Mouse (Mus musculus) megakaryocyte, embryonic 14.5 days (primary cell): ENCODE data around the gene Myo7a. TPM values are rescaled to one million over a fixed set of nuclear protein-coding genes. Genes with fewer than 3 reads are reported as not detected.

Experiments
- H3K27me3 ChIP-seq: replicated peaks from 2 replicates; pipeline ENCODE3; 2012; ENCODE audit warnings: inconsistent platforms
- H3K36me3 ChIP-seq: replicated peaks from 2 replicates; pipeline ENCODE3; 2012; ENCODE audit warnings: low read length, inconsistent platforms, mixed read lengths
- H3K4me1 ChIP-seq: 2 replicates; pipeline ENCODE4 v1.6.1; 2012; ENCODE audit warnings: inconsistent platforms
- H3K4me3 ChIP-seq: replicated peaks from 2 replicates; pipeline ENCODE3; 2012; ENCODE audit warnings: moderate library complexity, mild to moderate bottlenecking, inconsistent platforms
- H3K9me3 ChIP-seq: 2 replicates; pipeline ENCODE4 v1.6.1; 2012; ENCODE audit warnings: inconsistent platforms
- FLI1 ChIP-seq: IDR thresholded peaks from 2 replicates; pipeline ENCODE4 v1.6.1; 2012; ENCODE audit warnings: low read length, inconsistent platforms, mixed read lengths
- GATA1 ChIP-seq: IDR thresholded peaks from 3 replicates; pipeline ENCODE4 v1.6.1; 2012; ENCODE audit warnings: mixed read lengths, low read length, inconsistent platforms, borderline replicate concordance
- polyA plus RNA-seq: library from polyadenylated mRNA; stranded (reverse); fragments of >175 nt; gene quantifications from 2 replicates; pipeline ENCODE4 v1.2.3, GENCODE M21; 2012; ENCODE audit warnings: low replicate concordance; ENCODE audit not compliant: insufficient read depth

Myo7a gene
- polyA plus RNA-seq, 1 experiment: 37.5 TPM

- H3K36me3 ChIP-seq: no peaks in the 10 kb centered on the region
- H3K4me1 ChIP-seq: peaks cover 56% of the 10 kb centered on the region
- peaks cover 67% of the 10 kb centered on the region for H3K27me3 ChIP-seq
- no peaks in the 10 kb centered on the region for H3K9me3 ChIP-seq
- no peak overlapping the region for H3K4me3 ChIP-seq
- TF ChIP-seq GATA1 (no peak), FLI1 (no peak)
These were observed 14.6 kb downstream of the Myo7a start for GRCm38 (mm10) chr7:98104481-98105435.

- TF ChIP-seq GATA1: no peak
- TF ChIP-seq FLI1: no peak
- peaks cover 69% of the 10 kb centered on the region for H3K27me3 ChIP-seq
- H3K4me1 ChIP-seq: peaks cover 51% of the 10 kb centered on the region
- no peaks in the 10 kb centered on the region for H3K9me3 ChIP-seq
- no peaks in the 10 kb centered on the region for H3K36me3 ChIP-seq
- H3K4me3 ChIP-seq: no peak overlapping the region
These were observed 15.4 kb downstream of the Myo7a start for GRCm38 (mm10) chr7:98103942-98104292.

- Histone ChIP-seq H3K27me3 (peaks cover 69% of the 10 kb centered on the region), H3K4me1 (peaks cover 45% of the 10 kb centered on the region), H3K36me3 (no peaks in the 10 kb centered on the region), H3K4me3 (peak overlapping the region; percentile 85), H3K9me3 (peaks cover 6% of the 10 kb centered on the region)
- TF ChIP-seq GATA1 (no peak), FLI1 (no peak)
These were observed 16.1 kb downstream of the Myo7a start for GRCm38 (mm10) chr7:98103002-98103941.

- TF ChIP-seq GATA1 (no peak), FLI1 (no peak)
- no peaks in the 10 kb centered on the region for H3K36me3 ChIP-seq
- peaks cover 71% of the 10 kb centered on the region for H3K27me3 ChIP-seq
- H3K9me3 ChIP-seq: peaks cover 14% of the 10 kb centered on the region
- H3K4me3 ChIP-seq: peak overlapping the region; percentile 42
- peaks cover 44% of the 10 kb centered on the region for H3K4me1 ChIP-seq
These were observed 16.8 kb downstream of the Myo7a start for GRCm38 (mm10) chr7:98102488-98102887.

GRCm38 (mm10) chr7:98097557-98097956, 21.8 kb downstream of the Myo7a start:
- Histone ChIP-seq H3K9me3 (peaks cover 24% of the 10 kb centered on the region), H3K4me3 (no peak overlapping the region), H3K4me1 (peaks cover 3% of the 10 kb centered on the region; the same call in 1 of the 2 replicates), H3K27me3 (peaks cover 76% of the 10 kb centered on the region), H3K36me3 (no peaks in the 10 kb centered on the region)
- no peak for TF ChIP-seq FLI1
- TF ChIP-seq GATA1: no peak

- TF ChIP-seq GATA1 (no peak), FLI1 (no peak)
- H3K9me3 ChIP-seq: peaks cover 24% of the 10 kb centered on the region
- H3K36me3 ChIP-seq: no peaks in the 10 kb centered on the region
- peaks cover 82% of the 10 kb centered on the region for H3K27me3 ChIP-seq
- H3K4me1 ChIP-seq: 0 out of 2 replicates have a peak, but pooled peaks cover 1% of the 10 kb centered on the region
- peak overlapping the region; percentile 29 for H3K4me3 ChIP-seq
These were observed 23.5 kb downstream of the Myo7a start for GRCm38 (mm10) chr7:98095852-98096251.

- no peak for TF ChIP-seq FLI1
- no peak for TF ChIP-seq GATA1
- Histone ChIP-seq H3K36me3 (peaks cover 23% of the 10 kb centered on the region), H3K4me1 (peaks cover 60% of the 10 kb centered on the region), H3K27me3 (peaks cover 37% of the 10 kb centered on the region), H3K4me3 (no peak overlapping the region), H3K9me3 (no peaks in the 10 kb centered on the region)
These were observed 33.0 kb downstream of the Myo7a start for GRCm38 (mm10) chr7:98086346-98086745.

GRCm38 (mm10) chr7:98085314-98085713, 34.0 kb downstream of the Myo7a start:
- H3K36me3 ChIP-seq: peaks cover 34% of the 10 kb centered on the region
- TF ChIP-seq GATA1: no peak
- no peak for TF ChIP-seq FLI1
- no peaks in the 10 kb centered on the region for H3K9me3 ChIP-seq
- peaks cover 68% of the 10 kb centered on the region for H3K4me1 ChIP-seq
- peaks cover 28% of the 10 kb centered on the region for H3K27me3 ChIP-seq
- peak overlapping the region; percentile 91 for H3K4me3 ChIP-seq

GRCm38 (mm10) chr7:98084541-98085293, 34.6 kb downstream of the Myo7a start:
- no peaks in the 10 kb centered on the region for H3K9me3 ChIP-seq
- H3K36me3 ChIP-seq: peaks cover 40% of the 10 kb centered on the region
- H3K4me1 ChIP-seq: peaks cover 72% of the 10 kb centered on the region
- peaks cover 25% of the 10 kb centered on the region for H3K27me3 ChIP-seq
- peak overlapping the region; percentile 91 for H3K4me3 ChIP-seq
- TF ChIP-seq GATA1 (no peak), FLI1 (no peak)
